Mouse (Mus musculus) Patski (cell line): ENCODE measurements at regions not wholly inside any gene's neighbourhood (a gene's known extent, or its start where the extent isn't known, plus 50 kb on each side); places are given as distances from the start of the nearest gene placed in this dataset.

Experiments used
- ATAC-seq: fragments of 100-300 bp; one replicate; pipeline ENCODE4 v1.8.0; 2021
- CTCF ChIA-PET: fragments of 350-600 bp; sonication (Branson Sonifier 250); formaldehyde crosslinking; loops from one replicate; lab custom pipeline; 2022; ENCODE audit warnings: inconsistent platforms; lab: Charles Lee
- POLR2A ChIA-PET: fragments of 350-600 bp; sonication (Branson Sonifier 250); formaldehyde crosslinking; loops from one replicate; lab custom pipeline; 2022; ENCODE audit warnings: antibody characterized with exemption, inconsistent platforms; lab: Charles Lee
- DNase-seq: peaks from one replicate; pipeline ENCODE4 v3.0.0-alpha.2; 2011; ENCODE audit warnings: low read depth, low spot score
- H3K27me3 ChIP-seq: fragments of 371-371 bp; one replicate; pipeline ENCODE4 v1.5.1; 2021
- CTCF ChIP-seq: fragments of 100-300 bp; IDR thresholded peaks from one replicate; pipeline ENCODE4 v1.5.1; 2021
- in situ Hi-C: fragments of 300-500 bp; cut with MboI; formaldehyde crosslinking; loops from 3 replicates; pipeline ENCODE4 v1.11.1; 2018; ENCODE audit warnings: low pct_unique_long_range_greater_than_20kb, mixed read lengths

DNA sequence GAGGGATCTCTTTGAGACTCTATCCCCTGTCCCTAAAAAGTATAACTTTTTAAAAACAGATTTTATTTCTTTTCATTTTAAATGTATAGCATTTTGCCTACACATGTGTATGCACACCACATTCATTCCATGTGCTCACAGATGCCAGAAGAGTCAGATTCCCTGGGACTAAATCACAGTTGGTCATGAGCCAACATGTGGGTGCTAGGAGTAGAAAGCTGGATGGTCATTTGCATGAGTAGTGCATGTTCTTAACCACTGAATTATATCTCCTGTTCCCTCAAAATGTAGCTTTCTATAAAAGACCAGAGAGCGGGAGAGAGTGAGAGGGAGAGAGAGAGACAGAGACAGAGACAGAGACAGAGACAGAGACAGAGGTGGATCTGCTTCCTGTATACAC lies 281.6 kb upstream of the Impad1 start:
- DNase-seq, result no peak
- no peak for TF ChIP-seq CTCF
- CTCF ChIA-PET, result no interaction called here
- POLR2A ChIA-PET, result no interaction called here
- ATAC-seq, result no peak
- in situ Hi-C loops, result no loop called here
- H3K27me3 ChIP-seq, result no peaks in the 10 kb centered on the region

DNA sequence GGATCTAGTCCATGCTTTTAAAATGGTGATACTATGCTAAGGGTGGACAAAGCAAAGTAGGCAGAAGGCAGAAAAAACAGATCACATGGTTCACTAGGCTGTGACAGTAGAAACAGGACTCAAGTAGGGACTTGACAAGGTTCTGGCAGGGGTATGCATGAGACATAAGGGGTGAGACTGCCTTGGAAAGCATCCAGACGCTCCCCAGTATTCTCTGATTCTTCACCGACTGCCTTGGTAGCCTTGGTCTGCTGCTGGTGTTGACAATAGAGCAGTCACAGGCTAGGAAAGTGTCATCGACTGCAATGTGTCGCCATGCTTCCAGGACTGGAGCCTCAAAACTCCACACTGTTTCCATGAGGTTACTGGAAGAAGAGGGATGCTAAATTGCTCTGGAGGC lies 278.1 kb upstream of the Impad1 start:
- H3K27me3 ChIP-seq, result no peaks in the 10 kb centered on the region
- POLR2A ChIA-PET, result no interaction called here
- ATAC-seq (no peak), DNase-seq (no peak)
- CTCF ChIA-PET, result no interaction called here
- TF ChIP-seq CTCF, result no peak
- in situ Hi-C loops, result no loop called here

DNA sequence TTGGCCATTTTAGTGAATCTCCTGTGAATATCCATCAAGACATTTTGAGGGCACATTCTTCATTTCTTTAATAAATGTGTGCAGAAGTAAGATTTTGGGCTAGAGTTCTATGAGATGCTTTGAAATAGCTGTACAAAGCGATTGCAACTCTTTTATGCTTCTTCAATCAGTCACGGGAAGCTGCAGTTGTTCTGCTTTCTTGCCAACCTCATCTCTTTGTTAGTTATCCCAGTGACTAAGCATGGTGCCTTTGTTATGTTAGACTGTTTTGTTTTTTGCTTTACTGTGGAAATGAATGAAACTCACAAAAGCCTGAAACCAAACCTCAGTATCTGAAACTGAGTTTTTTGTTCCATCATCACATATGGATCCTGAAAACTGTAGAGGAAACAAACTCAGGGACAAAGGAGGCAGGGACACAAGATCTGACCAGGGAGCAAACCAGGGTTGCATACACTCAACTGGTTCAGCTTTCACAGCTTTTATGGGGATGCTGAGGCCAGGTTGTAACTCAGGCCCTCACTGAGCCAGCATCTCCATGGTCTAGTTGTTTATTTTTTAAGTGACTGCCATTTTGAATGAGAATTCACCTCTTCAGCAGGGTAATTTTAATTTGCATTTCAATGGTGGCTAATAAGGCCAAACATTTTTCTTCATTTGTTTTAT lies 266.3 kb upstream of the Impad1 start:
- TF ChIP-seq CTCF, result no peak
- ChIA-PET CTCF (no interaction called here), POLR2A (no interaction called here)
- no peaks in the 10 kb centered on the region for H3K27me3 ChIP-seq
- in situ Hi-C loops, result no loop called here
- DNase-seq, result no peak
- no peak for ATAC-seq

DNA sequence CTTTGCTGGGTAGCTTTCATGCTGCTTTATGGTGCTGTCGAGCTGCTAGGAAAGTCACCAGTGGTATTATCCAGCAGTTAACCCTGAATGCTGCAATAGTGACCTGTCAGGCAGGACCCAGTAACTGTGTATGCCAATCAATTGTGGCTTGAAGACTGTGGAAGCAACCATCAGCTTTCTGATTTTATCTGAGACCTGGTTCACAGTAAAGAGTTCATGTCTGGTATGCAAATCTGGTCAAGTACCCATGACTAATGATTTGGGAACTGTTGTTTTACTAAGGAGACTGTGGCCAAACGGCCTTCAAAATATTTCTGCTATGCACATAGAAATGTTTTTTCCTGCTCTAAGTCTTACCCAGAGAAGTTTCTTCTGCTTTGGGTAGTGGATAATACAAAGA lies 236.8 kb upstream of the Impad1 start:
- DNase-seq (peak; percentile 44), ATAC-seq (peak; percentile 71)
- H3K27me3 ChIP-seq, result no peaks in the 10 kb centered on the region
- ChIA-PET CTCF (no interaction called here), POLR2A (no interaction called here)
- in situ Hi-C loops, result no loop called here
- TF ChIP-seq CTCF, result no peak

DNA sequence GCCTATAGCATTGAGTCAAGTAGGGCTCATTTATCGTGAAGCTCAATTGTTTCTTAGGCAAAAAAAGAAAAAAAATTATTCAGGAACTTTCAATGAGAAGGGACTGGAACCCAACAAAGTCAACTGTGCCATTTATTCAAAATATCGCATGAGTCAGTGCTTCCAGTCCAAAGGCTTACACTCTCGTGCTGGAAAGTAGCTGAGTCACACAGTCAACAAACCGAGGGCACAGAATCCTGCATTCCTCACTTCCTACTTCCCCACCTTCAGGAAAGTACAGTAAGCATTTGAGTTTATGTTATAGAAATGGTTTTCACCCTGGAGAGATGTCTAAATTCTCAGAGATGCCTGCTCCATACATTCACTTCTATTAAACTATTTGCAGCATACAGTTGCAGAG lies 194.3 kb upstream of the Impad1 start:
- ATAC-seq (no peak), DNase-seq (no peak)
- TF ChIP-seq CTCF, result no peak
- H3K27me3 ChIP-seq, result no peaks in the 10 kb centered on the region
- CTCF ChIA-PET, result no interaction called here
- POLR2A ChIA-PET, result no interaction called here
- in situ Hi-C loops, result no loop called here

DNA sequence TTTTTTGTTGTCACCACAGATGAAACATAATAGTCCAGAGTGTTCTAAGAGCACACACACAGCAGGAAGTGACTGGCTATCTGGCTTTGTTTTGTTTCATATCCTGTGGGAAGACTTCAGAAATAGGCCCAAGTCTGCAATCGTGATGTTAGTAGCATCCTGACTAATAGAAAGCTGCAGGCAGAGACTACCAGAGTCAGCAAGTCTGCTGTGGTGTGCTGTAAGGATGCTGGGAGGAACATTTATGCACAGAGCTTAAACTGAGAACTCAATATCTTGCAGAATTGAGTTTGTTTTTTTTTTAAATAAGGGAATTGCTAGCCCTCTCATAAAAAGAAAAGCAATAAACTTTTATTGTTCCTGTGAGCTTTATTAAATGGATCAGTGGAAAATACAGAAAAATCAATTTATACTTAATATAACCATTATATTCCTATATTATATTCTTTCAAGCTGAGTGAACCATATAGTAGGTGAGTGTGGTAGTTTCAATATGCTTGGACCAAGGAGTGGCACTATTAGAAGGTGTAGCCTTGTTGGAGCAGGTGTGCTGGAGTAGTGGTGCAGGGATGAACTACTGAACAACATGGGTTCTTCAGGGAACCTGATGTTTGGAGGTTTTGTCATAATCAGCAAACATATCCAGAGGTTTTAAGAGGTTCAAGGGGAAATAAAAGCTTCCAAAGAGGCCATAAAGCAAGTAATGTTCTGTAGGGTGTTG lies 190.5 kb upstream of the Impad1 start:
- ChIA-PET CTCF (no interaction called here), POLR2A (no interaction called here)
- no peaks in the 10 kb centered on the region for H3K27me3 ChIP-seq
- no peak for TF ChIP-seq CTCF
- no peak for DNase-seq
- ATAC-seq, result no peak
- in situ Hi-C loops, result no loop called here

DNA sequence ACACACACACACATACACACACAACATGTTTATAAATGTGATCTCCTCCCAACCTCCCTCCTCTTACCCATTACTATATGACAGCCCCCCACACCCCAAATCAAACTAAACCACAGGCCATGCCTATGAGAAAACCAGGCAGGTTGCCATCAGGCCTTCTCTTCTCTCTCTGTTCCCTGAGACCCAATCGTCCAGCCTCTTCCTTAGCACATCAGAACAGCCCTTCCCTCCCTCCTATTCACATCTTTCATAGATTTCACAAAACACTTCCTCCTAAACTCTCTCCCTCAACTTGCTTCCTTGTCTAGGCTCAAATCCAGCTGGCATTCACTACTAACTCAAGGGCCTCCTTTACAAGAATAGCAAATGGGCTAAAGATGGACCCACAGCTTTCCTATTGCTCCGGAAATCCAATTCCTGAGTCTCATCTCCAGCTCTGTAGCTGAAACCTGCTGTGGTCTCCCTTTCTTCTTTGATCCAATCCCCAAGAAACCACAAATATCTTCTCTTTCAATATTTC lies 178.7 kb upstream of the Impad1 start:
- CTCF ChIA-PET, result no interaction called here
- TF ChIP-seq CTCF, result no peak
- in situ Hi-C loops, result no loop called here
- POLR2A ChIA-PET, result no interaction called here
- ATAC-seq, result no peak
- H3K27me3 ChIP-seq, result no peaks in the 10 kb centered on the region
- no peak for DNase-seq

DNA sequence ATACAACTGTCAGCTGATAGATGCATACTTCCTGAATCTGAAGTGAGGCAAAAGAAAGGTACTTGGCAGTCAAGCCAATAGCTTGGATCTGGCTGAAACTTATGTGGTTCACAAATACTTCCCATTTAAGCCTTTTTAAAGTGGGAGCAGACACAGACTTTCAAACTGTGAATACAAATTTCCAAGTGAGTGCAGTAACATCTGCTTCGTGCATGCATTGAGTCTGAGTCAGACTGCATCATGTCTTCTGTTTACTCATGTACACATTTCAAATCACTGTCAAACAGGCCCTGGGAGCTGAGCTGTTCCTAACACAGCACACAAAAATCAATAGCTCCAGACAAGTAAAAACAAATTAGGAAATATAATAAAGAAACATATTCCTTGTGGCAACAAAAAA lies 155.8 kb upstream of the Impad1 start:
- TF ChIP-seq CTCF, result no peak
- POLR2A ChIA-PET, result no interaction called here
- no peak for ATAC-seq

DNA sequence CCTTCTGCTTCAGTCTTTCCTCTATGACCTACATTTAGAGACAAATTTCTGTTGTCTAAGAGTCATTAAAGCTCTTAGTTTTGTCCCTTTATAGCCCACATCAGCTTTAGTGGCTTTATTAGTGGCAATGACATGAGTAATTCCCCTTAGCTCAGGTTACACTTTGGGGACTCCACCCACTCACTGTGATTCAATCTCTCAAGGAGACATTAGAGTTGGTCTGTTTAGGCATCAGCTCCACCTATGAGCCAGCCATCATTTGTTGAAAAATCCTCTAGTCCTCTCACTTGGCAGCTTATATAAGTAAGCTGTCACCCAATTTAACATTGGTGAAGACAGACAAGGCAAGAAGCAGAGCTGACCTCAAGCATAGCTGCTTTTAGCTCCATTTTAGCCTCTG lies 151.3 kb upstream of the Impad1 start:
- DNase-seq (no peak), ATAC-seq (no peak)
- no peaks in the 10 kb centered on the region for H3K27me3 ChIP-seq
- ChIA-PET CTCF (interaction anchor here (1.5 kb wide), 1 partner anchor 10 kb away, joined by 3 read pairs; no protein-coding TSS in a partner anchor), POLR2A (no interaction called here)
- in situ Hi-C loops, result no loop called here
- TF ChIP-seq CTCF, result no peak

More for the DNA sequence above, 155.8 kb upstream of the Impad1 start:
- in situ Hi-C loops, result no loop called here
- DNase-seq, result no peak
- CTCF ChIA-PET, result interaction anchor here (0.6 to 1.8 kb wide), 3 partner anchors 8 to 96 kb away, joined by 3 to 5 read pairs (median 3); no protein-coding TSS in a partner anchor
- H3K27me3 ChIP-seq, result no peaks in the 10 kb centered on the region

DNA sequence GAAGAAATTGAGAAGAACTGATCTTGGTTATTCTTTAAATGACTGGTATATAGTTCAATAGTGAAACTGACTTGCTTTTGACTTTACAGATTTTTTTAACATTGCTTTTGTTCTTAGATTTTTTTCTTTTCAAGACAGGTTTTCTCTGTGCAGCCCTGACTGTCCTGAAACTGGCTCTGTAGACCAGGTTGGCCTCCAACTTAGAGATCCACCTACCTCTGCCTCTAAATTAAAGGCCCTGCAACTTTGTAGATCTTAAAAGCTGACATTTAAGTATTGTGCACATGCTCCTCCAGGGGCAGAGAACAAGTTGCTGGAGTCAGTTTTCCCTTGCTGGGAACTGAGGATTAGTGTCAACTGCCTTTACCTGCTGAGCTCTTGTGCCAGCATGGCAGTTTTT lies 132.6 kb upstream of the Impad1 start:
- DNase-seq (no peak), ATAC-seq (no peak)
- ChIA-PET CTCF (no interaction called here), POLR2A (no interaction called here)
- in situ Hi-C loops, result no loop called here
- no peak for TF ChIP-seq CTCF
- H3K27me3 ChIP-seq, result no peaks in the 10 kb centered on the region

DNA sequence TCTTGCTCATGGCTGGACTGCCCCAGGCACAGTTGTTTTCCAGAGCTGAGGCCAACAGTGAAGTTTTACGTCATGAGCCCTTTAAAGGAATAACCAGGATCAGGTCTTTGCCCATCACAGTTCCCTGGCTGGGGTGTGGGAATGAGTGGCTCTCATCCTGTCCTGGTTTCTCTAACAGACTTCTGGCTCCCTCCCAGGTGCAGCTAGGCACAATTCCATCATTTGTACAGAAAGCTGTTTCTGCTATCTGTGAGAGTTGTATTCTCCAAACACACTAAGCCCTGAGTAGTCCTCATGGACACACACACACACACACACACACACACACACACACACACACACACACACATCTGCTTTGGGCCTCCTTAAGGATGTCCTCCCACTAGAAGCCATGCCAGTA lies 127.1 kb upstream of the Impad1 start:
- H3K27me3 ChIP-seq, result no peaks in the 10 kb centered on the region
- ChIA-PET CTCF (no interaction called here), POLR2A (no interaction called here)
- DNase-seq, result no peak
- in situ Hi-C loops, result no loop called here
- no peak for TF ChIP-seq CTCF
- no peak for ATAC-seq
